Mouse (Mus musculus) stomach, postnatal 0 days (tissue): Measurements from ENCODE around the gene Mvb12a. TPM values are rescaled to one million over a fixed set of nuclear protein-coding genes. Genes with fewer than 3 reads are reported as not detected.

Experiments
- ATAC-seq: fragments of 200-750 bp; cut with Nextera tagmentation; 2 replicates; pipeline ENCODE4 v1.8.0; 2017; ENCODE audit not compliant: low FRiP score, low TSS enrichment
- DNase-seq: peaks from one replicate; pipeline ENCODE4 v3.0.0-alpha.2; 2016; ENCODE audit warnings: low spot score
- H3K27ac ChIP-seq: fragments of 300-500 bp; sonication (generic); replicated peaks from 2 replicates; pipeline ENCODE4 v1.5.1; 2014; ENCODE audit warnings: mild to moderate bottlenecking, control low read depth
- H3K27me3 ChIP-seq: fragments of 300-500 bp; sonication (generic); 2 replicates; pipeline ENCODE4 v1.6.1; 2014; ENCODE audit warnings: low read length; ENCODE audit not compliant: control insufficient read depth, insufficient read depth
- H3K36me3 ChIP-seq: fragments of 300-500 bp; sonication (generic); 2 replicates; pipeline ENCODE4 v1.6.1; 2014; ENCODE audit warnings: low read length, mixed read lengths; ENCODE audit not compliant: control insufficient read depth, insufficient read depth
- H3K4me1 ChIP-seq: fragments of 300-500 bp; sonication (generic); replicated peaks from 2 replicates; pipeline ENCODE4 v1.6.1; 2014; ENCODE audit warnings: antibody characterized with exemption; ENCODE audit not compliant: control insufficient read depth, insufficient read depth
- H3K4me2 ChIP-seq: fragments of 300-500 bp; sonication (generic); replicated peaks from 2 replicates; pipeline ENCODE4 v1.6.1; 2014; ENCODE audit warnings: low read depth, mild to moderate bottlenecking, control low read depth, moderate library complexity
- H3K4me3 ChIP-seq: fragments of 300-500 bp; sonication (generic); 2 replicates; pipeline ENCODE4 v1.5.1; 2014; ENCODE audit warnings: low read depth, low read length, control low read depth
- H3K9ac ChIP-seq: fragments of 300-500 bp; sonication (generic); 2 replicates; pipeline ENCODE4 v1.6.1; 2014; ENCODE audit warnings: mild to moderate bottlenecking, low read length, control low read depth, mixed read lengths
- H3K9me3 ChIP-seq: fragments of 300-500 bp; sonication (generic); 2 replicates; pipeline ENCODE4 v1.6.1; 2016; ENCODE audit warnings: low read length; ENCODE audit not compliant: control insufficient read depth
- CTCF ChIP-seq: IDR thresholded peaks from 2 replicates; pipeline ENCODE4 v1.5.1; 2016; ENCODE audit warnings: antibody characterized with exemption, low read depth, mild to moderate bottlenecking, moderate library complexity
- EP300 ChIP-seq: optimal IDR thresholded peaks from 2 replicates; pipeline ENCODE3; 2016; ENCODE audit warnings: antibody characterized with exemption
- WGBS: fragments of 180-500 bp; shearing (Covaris S2); extraction: QIAGEN DNeasy Blood & Tissue Kit; methylation state at CpG from one replicate; pipeline ENCODE4 v1.1.7; 2014; 5-methylcytosine and 5-hydroxymethylcytosine counted together
- polyA plus RNA-seq: library from polyadenylated mRNA; unstranded; fragments of >200 nt; fragmentation: Nextera tagmentation; extraction: Ambion mirVana; gene quantifications from 2 replicates; pipeline ENCODE4 v1.2.1, GENCODE M21; 2015

Mvb12a gene
- polyA plus RNA-seq, 1 experiment from 2014 or later: 103 TPM

DNA sequence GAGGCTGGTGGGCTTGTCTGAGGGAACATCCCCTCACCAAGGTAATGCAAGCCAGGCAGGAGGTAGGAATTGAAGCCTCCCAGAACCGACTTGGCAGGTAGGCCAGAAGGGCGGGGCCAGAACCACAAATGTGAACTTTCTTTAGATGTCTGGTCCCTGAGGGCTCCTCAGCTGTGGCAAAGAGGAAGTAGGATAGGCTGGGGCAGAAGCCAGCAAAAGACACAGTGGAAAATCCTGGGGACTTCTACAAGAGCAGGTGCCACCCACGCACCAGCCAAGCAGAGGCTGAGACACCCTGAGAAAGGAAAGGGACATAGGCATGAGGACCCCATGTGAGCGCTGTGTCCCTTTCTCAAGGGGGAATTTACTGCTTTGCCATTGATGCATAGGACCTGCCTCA lies 54.1 kb downstream of the Mvb12a start:
- H3K4me2 ChIP-seq: no peak overlapping the region
- no peaks in the 10 kb centered on the region; the same call in 1 of the 2 replicates for H3K27me3 ChIP-seq
- DNase-seq: no peak
- no peaks in the 10 kb centered on the region for H3K36me3 ChIP-seq
- peaks cover 3% of the 10 kb centered on the region for H3K4me1 ChIP-seq
- WGBS: 63% methylated on average over 4 of the region's 4 CpGs
- no peaks in the 10 kb centered on the region for H3K9me3 ChIP-seq
- no peak overlapping the region for H3K4me3 ChIP-seq
- H3K27ac ChIP-seq: no peak overlapping the region
- no peak overlapping the region for H3K9ac ChIP-seq
- no peak for ATAC-seq
- no peak for TF ChIP-seq EP300
- TF ChIP-seq CTCF: no peak

DNA sequence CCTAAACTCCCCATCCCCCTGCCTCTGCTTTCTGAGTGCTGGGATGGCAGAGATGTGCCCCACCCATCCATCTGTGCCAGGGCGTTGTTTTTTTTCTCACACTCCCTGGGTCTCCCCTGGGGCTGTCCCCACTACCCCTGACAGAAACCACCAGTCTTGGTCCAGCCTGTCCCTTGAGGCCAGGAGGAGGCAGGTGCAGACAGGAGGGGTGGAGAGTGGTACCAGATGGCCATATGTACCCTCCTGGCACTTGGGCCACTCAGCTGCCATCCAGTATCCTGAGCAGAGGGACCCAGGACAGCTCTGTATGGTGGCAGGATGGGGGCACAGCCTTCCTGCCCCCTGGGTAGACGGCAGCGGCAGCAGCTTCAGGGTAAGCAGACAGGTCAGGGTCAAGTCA lies 54.7 kb downstream of the Mvb12a start, which contains the start of gene Fam129c:
Gene Fam129c, plus strand, starts transcription at position 198 of the 400 bp plus-strand sequence.
- H3K9ac ChIP-seq: no peak within 1 kb of the TSS
- no peak within 1 kb of the TSS for H3K4me2 ChIP-seq
- TF ChIP-seq CTCF (no peak), EP300 (no peak)
- peaks cover 3% of the 10 kb centered on the region; the same call in 1 of the 2 replicates for H3K27me3 ChIP-seq
- no peaks in the 10 kb centered on the region for H3K36me3 ChIP-seq
- H3K4me1 ChIP-seq: peaks cover 4% of the 10 kb centered on the region
- no peak within 1 kb of the TSS for H3K4me3 ChIP-seq
- 74% methylated on average over 3 of the region's 3 CpGs for WGBS
- H3K9me3 ChIP-seq: no peaks in the 10 kb centered on the region
- H3K27ac ChIP-seq: no peak within 1 kb of the TSS
- DNase-seq (no peak), ATAC-seq (no peak)

Other genes starting within 250 kb of the Mvb12a start
- gene Use1, start 176.1 kb upstream of the Mvb12a start, polyA plus RNA-seq: 97.1 and 107 TPM in 2 replicates
- 8.2 and 9.1 TPM in 2 replicates for gene Ocel1, start 171.6 kb upstream of the Mvb12a start, polyA plus RNA-seq
- gene Nr2f6, start 161.0 kb upstream of the Mvb12a start, polyA plus RNA-seq: 47.0 and 56.1 TPM in 2 replicates
- gene Ushbp1, start 147.1 kb upstream of the Mvb12a start, polyA plus RNA-seq: 4.1 and 4.5 TPM in 2 replicates
- 54.7 and 61.7 TPM in 2 replicates for gene Babam1, start 146.1 kb upstream of the Mvb12a start, polyA plus RNA-seq
- gene Ankle1, start 136.9 kb upstream of the Mvb12a start, polyA plus RNA-seq: 5.0 and 6.4 TPM in 2 replicates
- gene Abhd8, start 79.3 kb upstream of the Mvb12a start, polyA plus RNA-seq: 22.1 and 23.5 TPM in 2 replicates
- 127 and 137 TPM in 2 replicates for gene Mrpl34, start 78.0 kb upstream of the Mvb12a start, polyA plus RNA-seq
- 72.5 and 74.5 TPM in 2 replicates for gene Dda1, start 73.7 kb upstream of the Mvb12a start, polyA plus RNA-seq
- gene Ano8, start 57.0 kb upstream of the Mvb12a start, polyA plus RNA-seq: 0.68 and 1.1 TPM in 2 replicates
- gene Gtpbp3, start 54.8 kb upstream of the Mvb12a start, polyA plus RNA-seq: 7.2 and 8.2 TPM in 2 replicates
- 56.3 and 60.9 TPM in 2 replicates for gene Plvap, start 31.2 kb upstream of the Mvb12a start, polyA plus RNA-seq
- gene Ccdc194, start 17.2 kb upstream of the Mvb12a start, polyA plus RNA-seq: 0.29 and 0.46 TPM in 2 replicates
- 32.8 and 34.2 TPM in 2 replicates for gene Bst2, start 5.5 kb upstream of the Mvb12a start, polyA plus RNA-seq
- 1.0 and 1.4 TPM in 2 replicates for gene Tmem221, start 15.9 kb downstream of the Mvb12a start, polyA plus RNA-seq
- 0.04 and 0.05 TPM in 2 replicates for gene Nxnl1, start 23.7 kb downstream of the Mvb12a start, polyA plus RNA-seq
- 26.5 and 27.4 TPM in 2 replicates for gene Slc27a1, start 26.0 kb downstream of the Mvb12a start, polyA plus RNA-seq
- gene Pgls, start 49.3 kb downstream of the Mvb12a start, polyA plus RNA-seq: 221 and 223 TPM in 2 replicates
- gene Fam129c, start 54.7 kb downstream of the Mvb12a start, polyA plus RNA-seq: 0.99 and 1.4 TPM in 2 replicates
- gene Colgalt1, start 68.1 kb downstream of the Mvb12a start, polyA plus RNA-seq: 40.3 and 41.1 TPM in 2 replicates
- gene Unc13a, start 128.8 kb downstream of the Mvb12a start, polyA plus RNA-seq: 0.46 and 0.52 TPM in 2 replicates
- 4.6 and 5.4 TPM in 2 replicates for gene Jak3, start 133.4 kb downstream of the Mvb12a start, polyA plus RNA-seq
- gene Insl3, start 146.3 kb downstream of the Mvb12a start, polyA plus RNA-seq: 1.9 and 2.6 TPM in 2 replicates
- 35.9 and 36.9 TPM in 2 replicates for gene B3gnt3, start 158.9 kb downstream of the Mvb12a start, polyA plus RNA-seq
- gene Fcho1, start 182.8 kb downstream of the Mvb12a start, polyA plus RNA-seq: 4.8 and 5.9 TPM in 2 replicates